Mouse (Mus musculus) C2C12 (cell line): ENCODE measurements around the gene 1110017D15Rik. TPM values are rescaled to one million over a fixed set of nuclear protein-coding genes. Genes with fewer than 3 reads are reported as not detected.

Source experiments
- H3K27me3 ChIP-seq: one replicate; pipeline ENCODE4 v1.6.1; 2011; ENCODE audit not compliant: control insufficient read depth, insufficient read depth, insufficient read length
- H3K36me3 ChIP-seq: one replicate; pipeline ENCODE4 v1.6.1; 2011; ENCODE audit not compliant: control insufficient read depth, insufficient read depth
- H3K4me3 ChIP-seq: one replicate; pipeline ENCODE4 v1.5.1; 2011; ENCODE audit warnings: mild to moderate bottlenecking, control low read depth; ENCODE audit not compliant: poor library complexity, insufficient read depth, severe bottlenecking
- H3K79me2 ChIP-seq: one replicate; pipeline ENCODE4 v1.6.1; 2011; ENCODE audit not compliant: control insufficient read depth, insufficient read depth
- H3K79me3 ChIP-seq: one replicate; pipeline ENCODE4 v1.6.1; 2011; ENCODE audit warnings: low read depth, control low read depth
- H3ac ChIP-seq: one replicate; pipeline ENCODE3; 2011; ENCODE audit warnings: low read depth; ENCODE audit not compliant: control insufficient read depth, insufficient read length
- CEBPB ChIP-seq: IDR thresholded peaks from one replicate; pipeline ENCODE4 v1.6.1; 2011; ENCODE audit warnings: low read depth, mild to moderate bottlenecking, control low read depth, moderate library complexity
- CTCF ChIP-seq: IDR thresholded peaks from one replicate; pipeline ENCODE4 v1.5.1; 2011; ENCODE audit not compliant: control insufficient read depth, insufficient read depth, insufficient read length
- FOSL1 ChIP-seq: IDR thresholded peaks from one replicate; pipeline ENCODE4 v1.8.0; 2011; ENCODE audit warnings: mild to moderate bottlenecking, low read length; ENCODE audit not compliant: poor library complexity, insufficient read depth, severe bottlenecking
- MAX ChIP-seq: IDR thresholded peaks from one replicate; pipeline ENCODE4 v1.6.1; 2011; ENCODE audit warnings: mild to moderate bottlenecking, control low read depth
- MYOD1 ChIP-seq: IDR thresholded peaks from one replicate; pipeline ENCODE4 v1.6.1; 2011; ENCODE audit warnings: low read depth; ENCODE audit not compliant: control insufficient read depth, insufficient read length
- MYOG ChIP-seq: IDR thresholded peaks from one replicate; pipeline ENCODE4 v1.6.1; 2011; ENCODE audit not compliant: control insufficient read depth, insufficient read length; ENCODE audit errors: extremely low read depth
- USF1 ChIP-seq: IDR thresholded peaks from one replicate; pipeline ENCODE4 v1.6.1; 2011; ENCODE audit warnings: low read depth, mild to moderate bottlenecking, control low read depth, moderate library complexity
- polyA plus RNA-seq: library from polyadenylated mRNA; unstranded; fragments of >200 nt; fragmentation: generic; extraction: Trizol; gene quantifications from one replicate; pipeline ENCODE4 v1.2.1, GENCODE M21; 2012; ENCODE audit warnings: missing spikeins

1110017D15Rik gene
- polyA plus RNA-seq, 1 experiment = 0.14 TPM

DNA sequence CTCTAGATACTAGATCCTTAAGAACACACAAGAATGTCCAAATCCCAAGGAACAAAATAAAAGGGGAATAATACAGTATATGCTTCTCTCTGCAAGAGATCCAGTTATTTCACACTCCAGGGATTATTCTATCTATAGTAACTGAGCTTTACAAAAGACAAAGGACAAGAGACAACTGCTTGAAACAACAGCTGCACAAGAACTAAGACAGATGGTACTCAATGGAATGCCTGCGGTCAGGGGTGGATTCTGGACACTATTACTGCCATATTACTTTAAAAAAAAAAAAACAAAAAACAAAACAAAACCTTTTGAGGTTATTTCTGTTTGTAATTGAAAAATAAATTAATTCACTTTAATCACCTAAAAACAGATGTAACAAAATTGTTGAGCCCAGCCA lies 56.4 kb downstream of the 1110017D15Rik start:
- H3K79me3 ChIP-seq = peaks cover 28% of the 10 kb centered on the region
- H3K79me2 ChIP-seq = peaks cover 45% of the 10 kb centered on the region
- no peaks in the 10 kb centered on the region for H3K27me3 ChIP-seq
- peak; percentile 76 for TF ChIP-seq MYOD1
- TF ChIP-seq USF1 = no peak
- TF ChIP-seq CEBPB = no peak
- TF ChIP-seq FOSL1 = no peak
- TF ChIP-seq MAX = no peak
- no peak for TF ChIP-seq MYOG
- TF ChIP-seq CTCF = no peak
- no peaks in the 10 kb centered on the region for H3K36me3 ChIP-seq
- H3K4me3 ChIP-seq = no peak overlapping the region
- no peak overlapping the region for H3ac ChIP-seq

Other genes starting within 250 kb of the 1110017D15Rik start
- 61.0 TPM for gene Ubap2, start 242.2 kb downstream of the 1110017D15Rik start, polyA plus RNA-seq
- gene Dcaf12, start 202.4 kb downstream of the 1110017D15Rik start, polyA plus RNA-seq = 20.9 TPM
- 20.0 TPM for gene Ubap1, start 168.3 kb downstream of the 1110017D15Rik start, polyA plus RNA-seq
- gene Kif24, start 52.4 kb downstream of the 1110017D15Rik start, polyA plus RNA-seq = 3.0 TPM
- gene Nudt2, start 52.2 kb downstream of the 1110017D15Rik start, polyA plus RNA-seq = 27.3 TPM
- 2.8 TPM for gene AI464131, start 14.3 kb downstream of the 1110017D15Rik start, polyA plus RNA-seq
- gene Fam219a, start 52.2 kb upstream of the 1110017D15Rik start, polyA plus RNA-seq = 1.7 TPM
- gene Dnaic1, start 52.4 kb upstream of the 1110017D15Rik start, polyA plus RNA-seq = not detected
- gene Enho, start 123.0 kb upstream of the 1110017D15Rik start, polyA plus RNA-seq = 1.2 TPM
- gene Cntfr, start 179.8 kb upstream of the 1110017D15Rik start, polyA plus RNA-seq = 0.05 TPM
- gene Il11ra1, start 182.7 kb upstream of the 1110017D15Rik start, polyA plus RNA-seq = 2.4 TPM
- 60.3 TPM for gene Rpp25l, start 196.2 kb upstream of the 1110017D15Rik start, polyA plus RNA-seq
- gene Dctn3, start 205.8 kb upstream of the 1110017D15Rik start, polyA plus RNA-seq = 106 TPM
- gene Arid3c, start 213.8 kb upstream of the 1110017D15Rik start, polyA plus RNA-seq = not detected
- 3.1 TPM for gene Galt, start 237.9 kb upstream of the 1110017D15Rik start, polyA plus RNA-seq
- gene Sigmar1, start 238.8 kb upstream of the 1110017D15Rik start, polyA plus RNA-seq = 113 TPM